Mouse (Mus musculus) spleen, postnatal 36 days (tissue): ENCODE data around the gene Gorasp1.

Experiments used
- DNase-seq, 2 experiments: peaks; one replicate each; pipeline ENCODE4 v3.0.0; 2022; ENCODE audit warnings: low spot score in 2 of 2, mixed read lengths in 1 of 2

The Gorasp1 gene

DNA sequence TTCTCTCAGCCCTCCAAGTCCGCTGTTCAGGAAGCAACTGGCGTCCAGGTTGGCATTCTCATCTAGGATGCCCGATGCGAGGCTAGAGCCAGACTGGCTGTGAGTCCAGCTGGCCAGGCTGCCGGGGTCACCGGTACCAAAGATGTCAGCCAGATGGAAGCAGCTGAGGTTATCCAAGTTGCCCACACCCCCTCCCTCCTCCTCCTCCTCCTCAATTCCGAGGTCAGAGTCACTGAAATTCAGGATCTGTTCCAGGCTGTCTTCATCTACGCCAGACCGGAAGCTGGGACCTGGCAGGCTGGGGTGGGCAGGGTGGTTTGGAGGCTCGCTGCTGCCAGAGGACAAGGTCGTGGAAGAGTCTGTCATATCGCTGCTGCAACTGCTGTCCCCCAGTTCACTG lies 35.2 kb upstream of the Gorasp1 start:
- no peak for DNase-seq

DNA sequence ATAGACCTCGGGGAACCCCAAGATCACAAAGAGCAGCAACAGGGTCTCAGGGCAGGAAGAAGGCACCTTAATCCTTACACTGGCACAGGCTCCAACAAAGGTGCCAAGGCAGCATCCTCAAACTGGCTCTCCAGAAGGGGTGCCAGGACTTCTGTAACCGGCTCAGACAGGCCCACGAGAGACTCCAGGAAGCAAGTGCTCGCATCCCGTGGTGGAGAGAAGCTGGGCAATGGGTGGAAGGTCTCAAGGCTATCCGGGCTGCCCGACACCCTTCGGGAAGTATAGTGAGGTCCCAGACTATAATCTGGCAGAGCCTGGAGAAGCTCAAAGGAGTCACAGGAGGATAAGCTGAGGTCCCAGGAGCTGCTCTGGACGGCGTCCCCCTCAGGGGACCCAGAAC lies 34.8 kb upstream of the Gorasp1 start:
- DNase-seq = no peak

DNA sequence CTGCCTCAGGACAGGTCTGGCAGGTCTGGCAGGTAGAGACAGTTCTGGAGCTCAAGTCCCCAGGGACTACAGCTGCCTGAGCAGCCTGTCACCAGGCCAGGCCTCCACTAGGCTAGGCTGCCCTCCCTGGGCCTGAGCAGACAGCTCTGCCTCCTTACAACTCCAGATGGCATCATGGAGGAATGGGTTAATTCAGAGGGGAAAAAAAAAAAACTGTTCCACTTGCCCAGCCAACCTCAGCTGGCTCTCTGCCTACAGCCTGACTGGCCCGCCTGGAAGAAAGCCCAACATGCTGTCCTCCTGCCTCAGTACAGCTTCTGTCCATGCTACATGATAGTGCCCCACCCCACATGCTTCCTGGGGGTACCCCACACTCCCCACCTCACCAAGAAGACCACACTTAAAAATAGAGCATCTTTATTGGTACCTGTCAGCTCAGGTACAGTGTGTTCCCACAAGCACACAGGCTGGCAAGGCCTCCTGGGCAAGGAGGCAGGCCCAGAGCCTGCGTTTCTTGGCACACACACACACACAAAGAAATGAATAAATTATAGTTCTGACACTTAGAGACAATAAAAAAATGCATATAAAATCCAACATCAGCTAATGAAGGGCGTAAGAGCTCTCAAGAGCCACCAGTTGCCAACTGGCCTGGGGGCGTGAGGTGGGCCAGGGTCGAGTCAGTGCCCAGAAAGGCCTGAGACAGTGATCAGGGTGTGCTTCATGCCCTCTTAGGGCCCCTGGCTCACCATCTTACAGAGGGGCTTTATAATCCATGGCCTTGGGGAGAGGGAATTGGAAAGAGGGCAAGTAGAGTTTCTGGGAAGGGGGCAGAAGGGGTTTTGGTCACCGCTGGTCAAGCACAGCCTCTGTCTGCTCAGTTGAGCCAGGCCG lies 33.6 kb upstream of the Gorasp1 start:
- DNase-seq = no peak

- DNase-seq = peak in 1 of 2 experiments; percentile 36
Observed at GRCm38 (mm10) chr9:119970221-119970620, 32.9 kb upstream of the Gorasp1 start.

DNA sequence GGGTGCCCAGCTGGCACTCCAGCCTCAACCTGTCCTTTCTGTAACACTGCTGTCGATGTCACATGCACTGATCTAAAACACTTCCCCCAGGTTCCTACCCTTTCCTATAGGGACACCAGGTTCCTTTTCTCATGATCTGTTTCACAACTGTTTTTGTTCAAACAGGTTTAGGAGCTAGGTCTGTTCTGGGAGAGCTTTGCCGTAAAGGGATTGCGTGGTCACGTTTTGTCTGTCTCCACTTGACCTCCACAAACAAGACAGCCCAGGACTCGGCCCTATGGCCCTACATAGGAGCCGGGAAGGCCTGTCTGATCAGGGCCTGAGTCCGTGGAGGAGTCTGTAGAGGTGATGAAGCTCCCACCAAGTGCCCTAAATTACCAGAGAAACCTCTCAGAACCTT lies 32.4 kb upstream of the Gorasp1 start:
- DNase-seq = no peak

DNA sequence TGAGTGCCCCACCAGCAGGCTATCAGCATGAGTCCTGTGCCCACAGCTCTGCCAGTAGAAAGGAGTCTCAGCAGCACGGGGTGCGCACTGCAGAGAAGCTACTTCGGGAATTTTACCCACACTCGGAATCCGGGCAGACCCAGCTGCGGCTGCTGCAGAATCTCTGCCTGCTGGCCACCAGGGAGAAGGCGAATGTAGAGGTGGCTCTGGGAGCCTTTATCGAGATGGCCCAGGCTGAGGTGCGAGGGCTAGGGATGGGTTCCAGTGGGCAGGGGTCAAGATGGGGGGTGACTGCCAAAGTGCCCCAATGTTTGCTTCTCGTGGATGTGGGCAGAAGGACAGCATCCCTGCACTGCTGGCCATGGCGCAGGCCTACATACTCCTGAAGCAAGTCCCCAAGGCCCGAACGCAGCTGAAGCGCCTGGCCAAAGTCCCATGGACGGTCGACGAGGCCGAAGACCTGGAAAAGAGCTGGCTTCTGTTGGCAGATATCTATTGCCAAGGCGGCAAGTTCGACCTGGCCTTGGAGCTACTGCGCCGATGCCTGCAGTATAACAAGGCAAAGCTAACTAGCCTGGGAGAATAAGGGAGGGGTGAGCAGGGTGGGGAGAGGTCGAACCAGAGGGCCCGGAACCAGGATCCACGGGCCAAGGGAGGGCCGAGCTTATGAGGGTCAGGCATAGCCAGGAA lies 29.0 kb upstream of the Gorasp1 start:
- DNase-seq = no peak

GRCm38 (mm10) chr9:119965186-119965585 lies 27.8 kb upstream of the Gorasp1 start:
- DNase-seq = no peak

- no peak for DNase-seq
Observed at GRCm38 (mm10) chr9:119964206-119964605, 26.8 kb upstream of the Gorasp1 start.

DNA sequence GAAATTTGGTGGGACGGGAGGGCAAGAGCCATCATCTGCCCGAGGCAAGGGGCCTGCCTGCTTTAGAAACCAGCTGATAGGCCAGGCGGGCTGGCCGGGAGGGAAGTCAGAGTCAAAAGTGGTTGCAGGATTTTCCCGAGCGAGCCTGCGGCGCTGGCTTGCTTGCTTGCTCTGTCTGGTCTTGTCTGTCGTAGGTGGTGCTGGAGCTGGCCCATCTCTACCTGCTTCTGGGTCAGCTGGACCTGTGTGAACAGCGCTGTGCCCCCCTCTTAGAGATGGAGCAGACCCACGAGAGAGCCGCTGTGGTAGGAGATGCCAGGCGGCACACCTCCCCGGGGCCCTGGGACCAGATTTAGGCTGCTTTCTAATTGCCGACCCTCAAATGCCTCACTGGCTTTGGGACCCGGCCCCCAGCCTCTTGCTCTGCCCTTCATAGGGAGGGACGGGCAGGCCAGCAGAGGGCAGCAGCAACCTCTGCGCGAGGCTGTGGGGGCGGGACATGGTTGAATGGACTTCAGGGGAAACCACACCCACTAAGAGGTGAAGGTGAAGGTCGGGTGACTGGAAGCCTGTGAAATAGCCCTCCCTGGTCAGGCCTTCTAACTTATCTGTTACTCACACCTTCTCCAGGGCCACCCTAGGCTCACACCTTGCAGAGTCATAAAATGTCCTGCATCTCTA lies 25.8 kb upstream of the Gorasp1 start:
- DNase-seq = peak; percentile 76 to 79

DNA sequence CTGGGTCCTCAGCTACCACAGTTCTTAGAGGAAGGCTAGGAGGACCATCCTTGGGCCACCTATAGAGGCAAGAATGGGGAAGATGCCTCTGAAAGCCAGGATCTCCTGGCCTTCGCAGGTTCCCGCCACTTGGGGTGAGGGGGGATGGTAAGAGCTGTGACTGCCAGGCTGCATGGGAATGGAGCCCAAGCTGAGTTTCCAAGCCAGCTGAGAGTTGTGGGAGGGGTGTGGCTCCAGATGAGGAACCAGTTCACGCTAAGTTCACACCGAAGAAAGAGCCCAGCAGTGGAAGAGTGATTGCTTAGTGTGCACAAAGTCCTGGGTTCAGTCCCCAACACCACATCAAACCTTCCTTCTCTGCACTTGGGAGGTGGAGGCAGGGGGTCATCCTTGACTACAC lies 24.9 kb upstream of the Gorasp1 start:
- DNase-seq = no peak

DNA sequence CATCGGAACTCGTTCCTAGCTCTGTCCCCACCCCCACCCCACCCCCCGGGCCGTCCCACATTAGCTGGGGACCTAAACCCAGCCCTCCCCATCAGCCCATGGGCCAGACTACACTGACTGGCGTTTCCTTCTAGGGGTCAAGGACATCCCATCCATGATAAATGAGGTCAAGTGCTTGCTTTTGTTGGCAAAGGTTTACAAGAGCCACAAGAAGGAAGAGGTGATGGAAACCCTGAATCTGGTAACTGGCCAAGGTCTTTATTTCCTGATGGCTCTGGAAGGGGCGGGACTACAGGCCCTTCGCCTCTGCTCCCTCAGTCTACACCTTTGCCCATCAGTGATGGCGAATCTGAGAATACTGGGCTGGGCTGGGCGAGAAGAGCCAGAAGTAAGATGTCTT lies 21.5 kb upstream of the Gorasp1 start:
- DNase-seq = no peak

- DNase-seq = no peak
Observed at GRCm38 (mm10) chr9:119951388-119951787, 14.0 kb upstream of the Gorasp1 start.

- no peak for DNase-seq
Observed at GRCm38 (mm10) chr9:119950434-119950833, 13.1 kb upstream of the Gorasp1 start.

DNA sequence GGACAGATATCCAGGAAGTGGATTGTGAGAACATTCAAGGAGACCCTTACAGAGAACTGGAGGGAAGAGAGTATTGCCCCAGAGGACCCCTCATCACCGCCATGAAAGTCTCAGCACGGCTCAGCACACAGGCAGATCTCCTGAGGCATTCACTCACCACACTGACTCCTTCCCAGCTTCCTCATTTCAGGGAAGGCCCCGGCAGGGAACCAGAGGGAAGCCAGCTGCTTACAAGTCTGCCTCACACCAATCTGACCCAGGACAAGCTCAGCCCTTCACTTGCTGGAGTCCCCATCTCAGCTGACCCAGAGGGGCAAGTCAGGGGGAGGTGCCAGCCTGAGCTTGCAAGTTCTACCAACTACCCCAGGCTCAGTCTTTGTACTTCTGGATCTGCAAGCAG lies 11.4 kb upstream of the Gorasp1 start:
- no peak for DNase-seq

- peak in 1 of 2 experiments; percentile 26 for DNase-seq
Observed at GRCm38 (mm10) chr9:119945173-119945900, 8.0 kb upstream of the Gorasp1 start.

- no peak for DNase-seq
Observed at GRCm38 (mm10) chr9:119943326-119943725, 6.0 kb upstream of the Gorasp1 start.

DNA sequence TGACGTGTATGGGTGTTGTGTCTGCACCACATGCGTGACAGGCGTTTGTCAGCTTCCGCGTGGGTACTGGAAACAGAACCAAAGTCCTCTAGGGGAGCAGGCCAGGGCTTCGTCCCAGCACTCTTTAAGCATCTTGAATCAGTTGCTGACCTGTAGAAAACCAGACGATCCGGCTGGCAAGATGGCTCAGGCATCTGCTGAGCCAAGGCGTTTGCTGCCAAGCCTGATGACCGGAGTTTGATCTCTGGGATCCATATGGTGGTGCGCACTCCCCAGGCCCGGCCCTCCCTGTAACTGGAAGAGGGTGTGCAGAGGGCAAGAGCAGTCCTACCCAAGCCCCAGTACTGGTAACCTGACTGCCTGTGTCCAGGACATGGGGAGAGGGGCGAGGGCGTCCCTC lies 4.5 kb upstream of the Gorasp1 start:
- no peak for DNase-seq

DNA sequence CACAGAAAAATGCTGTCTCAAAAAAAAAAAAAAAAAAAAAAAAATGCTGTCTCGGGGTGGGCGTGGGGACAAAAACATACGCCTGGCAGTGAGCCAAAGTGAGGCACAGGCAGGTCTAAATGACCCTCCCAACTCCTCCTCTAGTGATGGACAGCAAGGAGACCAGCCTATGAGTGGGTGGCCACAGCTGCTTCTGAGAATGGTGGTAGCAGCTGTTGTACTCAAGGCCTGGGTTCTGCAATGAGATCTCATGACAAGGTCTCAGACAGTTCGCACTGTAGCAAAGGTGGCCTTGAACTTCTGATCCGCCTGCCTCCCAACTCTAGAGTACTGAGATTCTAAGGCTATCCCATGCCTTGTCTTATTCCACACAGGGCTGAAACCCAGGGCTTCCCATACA lies 4.0 kb upstream of the Gorasp1 start:
- no peak for DNase-seq

DNA sequence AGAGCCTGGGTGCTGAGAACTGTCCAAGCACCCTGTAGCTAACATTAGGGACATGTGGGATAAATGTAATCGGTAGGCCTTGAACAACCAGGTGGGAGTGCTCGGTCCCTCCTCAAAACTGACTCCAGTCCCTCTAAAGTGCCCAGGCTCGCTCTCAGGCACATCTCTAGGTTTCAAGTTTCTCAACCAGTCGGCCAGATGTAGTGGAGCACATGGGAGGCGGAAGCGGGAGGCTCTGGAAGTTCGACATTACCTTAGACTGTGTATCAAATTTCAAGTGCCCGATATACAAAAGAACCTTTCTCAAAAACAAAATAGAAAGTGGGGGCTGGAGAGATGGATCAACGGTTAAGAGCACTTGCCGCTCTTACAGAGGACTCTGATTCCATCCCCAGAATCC lies 2.3 kb upstream of the Gorasp1 start:
- no peak for DNase-seq

- DNase-seq = no peak
Observed at GRCm38 (mm10) chr9:119938496-119938895, 1.1 kb upstream of the Gorasp1 start.

GRCm38 (mm10) chr9:119933675-119934074 lies 3.7 kb downstream of the Gorasp1 start:
- no peak for DNase-seq

- DNase-seq = no peak
Observed at GRCm38 (mm10) chr9:119932358-119932757, 5.0 kb downstream of the Gorasp1 start.
